Mouse (Mus musculus) liver, adult 2 months (tissue): ENCODE data around the gene Mcf2l.

ENCODE experiments used
- CTCF ChIP-seq: fragments of 200-500 bp; IDR thresholded peaks from 2 replicates; pipeline ENCODE4 v1.5.1; 2011; ENCODE audit warnings: low read depth, low read length, control low read depth
- POLR2A ChIP-seq: fragments of 200-500 bp; IDR thresholded peaks from 2 replicates; pipeline ENCODE4 v1.6.1; 2011; ENCODE audit warnings: low read length, control low read depth; ENCODE audit not compliant: insufficient read depth; ENCODE audit errors: extremely low read depth

DNA sequence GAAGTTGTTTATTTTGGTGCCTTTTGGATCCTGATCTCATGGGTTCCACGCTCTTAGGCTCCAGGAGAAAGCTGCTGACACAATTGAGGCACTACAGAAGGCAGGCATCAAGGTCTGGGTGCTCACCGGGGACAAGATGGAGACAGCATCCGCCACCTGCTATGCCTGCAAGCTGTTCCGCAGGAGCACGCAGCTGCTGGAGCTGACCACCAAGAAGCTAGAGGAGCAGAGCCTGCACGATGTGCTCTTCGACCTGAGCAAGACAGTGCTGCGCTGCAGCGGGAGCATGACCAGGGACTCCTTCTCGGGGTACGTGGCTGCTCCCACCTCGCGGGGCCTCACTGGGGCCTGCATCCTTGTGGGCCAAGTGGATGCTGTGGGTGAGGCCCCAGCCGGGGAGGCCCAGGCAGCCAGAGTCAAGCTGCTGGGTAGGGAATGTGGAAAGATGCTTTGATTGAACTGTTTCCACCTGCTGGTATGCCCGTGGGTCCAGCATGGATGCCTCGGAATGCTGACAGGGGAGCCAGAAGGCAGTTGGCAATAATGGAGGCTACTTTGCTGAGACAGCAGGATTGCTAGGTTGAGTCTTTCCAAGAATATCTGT lies 29.2 kb upstream of the Mcf2l start:
- TF ChIP-seq CTCF (no peak), POLR2A (no peak)
